Mouse (Mus musculus): Measurements from ENCODE around the gene Kdelr2.

GRCm38 (mm10) chr5:143441753-143442152, 38.1 kb downstream of the Kdelr2 start:
- no peak for TF ChIP-seq CTCF (conservative IDR thresholded peaks at IDR 0.05; ENCODE audit: insufficient read depth, insufficient read length, low read depth, low read length)
- TF ChIP-seq POLR2A (IDR thresholded peaks at IDR 0.05; ENCODE audit: low read depth, low read length), result no peak
